Mouse (Mus musculus): ENCODE measurements at regions not wholly inside any gene's neighbourhood (a gene's known extent, or its start where the extent isn't known, plus 50 kb on each side); places are given as distances from the start of the nearest gene placed in this dataset.

GRCm38 (mm10) chr13:6235394-6235793 lies 312.6 kb upstream of the Pitrm1 start:
- no peaks in the 10 kb centered on the region for H3K4me1 ChIP-seq (replicated peaks)
- H3K27ac ChIP-seq (replicated peaks) = no peak overlapping the region
- H3K9ac ChIP-seq = no peak overlapping the region
- no peak overlapping the region for H3K4me3 ChIP-seq (replicated peaks)
- 48% methylated on average over 1 of the region's 1 CpGs for WGBS (ENCODE audit: insufficient replicate concordance)
- H3K27me3 ChIP-seq = no peaks in the 10 kb centered on the region
- H3K9me3 ChIP-seq (replicated peaks) = no peaks in the 10 kb centered on the region
- H3K36me3 ChIP-seq (replicated peaks) = no peaks in the 10 kb centered on the region
- no peak for ATAC-seq (ENCODE audit: insufficient read depth)
- H3K4me2 ChIP-seq = no peak overlapping the region

GRCm38 (mm10) chr13:6236503-6236902 lies 311.4 kb upstream of the Pitrm1 start:
- H3K27ac ChIP-seq (replicated peaks) = no peak overlapping the region
- 67% methylated on average over 8 of the region's 8 CpGs for WGBS (ENCODE audit: insufficient replicate concordance)
- no peaks in the 10 kb centered on the region for H3K36me3 ChIP-seq (replicated peaks)
- no peak overlapping the region for H3K9ac ChIP-seq
- ATAC-seq (ENCODE audit: insufficient read depth) = no peak
- no peak overlapping the region for H3K4me3 ChIP-seq (replicated peaks)
- H3K27me3 ChIP-seq = no peaks in the 10 kb centered on the region
- no peak overlapping the region for H3K4me2 ChIP-seq
- no peaks in the 10 kb centered on the region for H3K9me3 ChIP-seq (replicated peaks)
- H3K4me1 ChIP-seq (replicated peaks) = no peaks in the 10 kb centered on the region

GRCm38 (mm10) chr13:6237201-6237600 lies 310.7 kb upstream of the Pitrm1 start:
- Histone ChIP-seq H3K4me2 (no peak overlapping the region), H3K36me3 (replicated peaks) (no peaks in the 10 kb centered on the region), H3K27me3 (no peaks in the 10 kb centered on the region), H3K4me1 (replicated peaks) (no peaks in the 10 kb centered on the region), H3K4me3 (replicated peaks) (no peak overlapping the region), H3K9me3 (replicated peaks) (no peaks in the 10 kb centered on the region), H3K9ac (no peak overlapping the region), H3K27ac (replicated peaks) (no peak overlapping the region)
- 41% methylated on average over 3 of the region's 3 CpGs for WGBS (ENCODE audit: insufficient replicate concordance)
- no peak for ATAC-seq (ENCODE audit: insufficient read depth)

- Histone ChIP-seq H3K4me3 (replicated peaks) (no peak overlapping the region), H3K27me3 (no peaks in the 10 kb centered on the region), H3K9ac (no peak overlapping the region), H3K4me1 (replicated peaks) (no peaks in the 10 kb centered on the region), H3K36me3 (replicated peaks) (no peaks in the 10 kb centered on the region), H3K27ac (replicated peaks) (no peak overlapping the region), H3K9me3 (replicated peaks) (no peaks in the 10 kb centered on the region), H3K4me2 (no peak overlapping the region)
- no peak for ATAC-seq (ENCODE audit: insufficient read depth)
- 32% methylated on average over 3 of the region's 3 CpGs for WGBS (ENCODE audit: insufficient replicate concordance)
Observed at GRCm38 (mm10) chr13:6240855-6241254, 307.1 kb upstream of the Pitrm1 start.

GRCm38 (mm10) chr13:6241472-6242123 lies 306.4 kb upstream of the Pitrm1 start:
- H3K9ac ChIP-seq = no peak overlapping the region
- no peak for ATAC-seq (ENCODE audit: insufficient read depth)
- no peak overlapping the region for H3K4me2 ChIP-seq
- H3K9me3 ChIP-seq (replicated peaks) = no peaks in the 10 kb centered on the region
- no peaks in the 10 kb centered on the region for H3K36me3 ChIP-seq (replicated peaks)
- H3K4me1 ChIP-seq (replicated peaks) = no peaks in the 10 kb centered on the region
- H3K27me3 ChIP-seq = no peaks in the 10 kb centered on the region
- H3K4me3 ChIP-seq (replicated peaks) = no peak overlapping the region
- H3K27ac ChIP-seq (replicated peaks) = no peak overlapping the region
- 31% methylated on average over 5 of the region's 5 CpGs for WGBS (ENCODE audit: insufficient replicate concordance)

GRCm38 (mm10) chr13:6250106-6250505 lies 297.8 kb upstream of the Pitrm1 start:
- Histone ChIP-seq H3K27ac (replicated peaks) (no peak overlapping the region), H3K4me2 (no peak overlapping the region), H3K9ac (no peak overlapping the region), H3K27me3 (no peaks in the 10 kb centered on the region), H3K36me3 (replicated peaks) (no peaks in the 10 kb centered on the region), H3K4me3 (replicated peaks) (no peak overlapping the region), H3K9me3 (replicated peaks) (no peaks in the 10 kb centered on the region), H3K4me1 (replicated peaks) (no peaks in the 10 kb centered on the region)
- WGBS (ENCODE audit: insufficient replicate concordance) = 65% methylated on average over 3 of the region's 3 CpGs
- ATAC-seq (ENCODE audit: insufficient read depth) = no peak

GRCm38 (mm10) chr13:6251025-6251862 lies 296.7 kb upstream of the Pitrm1 start:
- Histone ChIP-seq H3K36me3 (replicated peaks) (no peaks in the 10 kb centered on the region), H3K4me2 (no peak overlapping the region), H3K4me3 (replicated peaks) (no peak overlapping the region), H3K9me3 (replicated peaks) (no peaks in the 10 kb centered on the region), H3K9ac (no peak overlapping the region), H3K27me3 (no peaks in the 10 kb centered on the region), H3K4me1 (replicated peaks) (no peaks in the 10 kb centered on the region), H3K27ac (replicated peaks) (no peak overlapping the region)
- no peak for ATAC-seq (ENCODE audit: insufficient read depth)
- 44% methylated on average over 4 of the region's 4 CpGs for WGBS (ENCODE audit: insufficient replicate concordance)

GRCm38 (mm10) chr13:6252100-6252499 lies 295.8 kb upstream of the Pitrm1 start:
- Histone ChIP-seq H3K4me1 (replicated peaks) (no peaks in the 10 kb centered on the region), H3K4me2 (no peak overlapping the region), H3K27me3 (no peaks in the 10 kb centered on the region), H3K4me3 (replicated peaks) (no peak overlapping the region), H3K9me3 (replicated peaks) (no peaks in the 10 kb centered on the region), H3K36me3 (replicated peaks) (no peaks in the 10 kb centered on the region), H3K9ac (no peak overlapping the region), H3K27ac (replicated peaks) (no peak overlapping the region)
- ATAC-seq (ENCODE audit: insufficient read depth) = no peak
- 21% methylated on average over 3 of the region's 3 CpGs for WGBS (ENCODE audit: insufficient replicate concordance)

GRCm38 (mm10) chr13:6255303-6255702 lies 292.6 kb upstream of the Pitrm1 start:
- H3K9me3 ChIP-seq (replicated peaks) = no peaks in the 10 kb centered on the region
- no peaks in the 10 kb centered on the region for H3K27me3 ChIP-seq
- H3K27ac ChIP-seq (replicated peaks) = no peak overlapping the region
- H3K4me3 ChIP-seq (replicated peaks) = no peak overlapping the region
- no peaks in the 10 kb centered on the region for H3K36me3 ChIP-seq (replicated peaks)
- no peak for ATAC-seq (ENCODE audit: insufficient read depth)
- H3K4me1 ChIP-seq (replicated peaks) = no peaks in the 10 kb centered on the region
- no peak overlapping the region for H3K9ac ChIP-seq
- H3K4me2 ChIP-seq = no peak overlapping the region
- 62% methylated on average over 5 of the region's 5 CpGs for WGBS (ENCODE audit: insufficient replicate concordance)

GRCm38 (mm10) chr13:6255728-6256496 lies 292.0 kb upstream of the Pitrm1 start:
- no peak overlapping the region for H3K27ac ChIP-seq (replicated peaks)
- no peak; the same call in 1 of the 2 replicates for ATAC-seq (ENCODE audit: insufficient read depth)

GRCm38 (mm10) chr13:6258456-6258855 lies 289.5 kb upstream of the Pitrm1 start:
- H3K27ac ChIP-seq (replicated peaks) = no peak overlapping the region
- 49% methylated on average over 1 of the region's 1 CpGs for WGBS (ENCODE audit: insufficient replicate concordance)
- H3K9me3 ChIP-seq (replicated peaks) = no peaks in the 10 kb centered on the region
- no peaks in the 10 kb centered on the region for H3K36me3 ChIP-seq (replicated peaks)
- H3K4me1 ChIP-seq (replicated peaks) = no peaks in the 10 kb centered on the region
- H3K4me3 ChIP-seq (replicated peaks) = no peak overlapping the region
- H3K27me3 ChIP-seq = no peaks in the 10 kb centered on the region
- no peak for ATAC-seq (ENCODE audit: insufficient read depth)
- no peak overlapping the region for H3K9ac ChIP-seq
- H3K4me2 ChIP-seq = no peak overlapping the region

More at GRCm38 (mm10) chr13:6255728-6256496, 292.0 kb upstream of the Pitrm1 start:
- no peaks in the 10 kb centered on the region for H3K36me3 ChIP-seq (replicated peaks)
- H3K9ac ChIP-seq = no peak overlapping the region
- H3K27me3 ChIP-seq = no peaks in the 10 kb centered on the region
- H3K4me2 ChIP-seq = no peak overlapping the region
- H3K9me3 ChIP-seq (replicated peaks) = no peaks in the 10 kb centered on the region
- H3K4me1 ChIP-seq (replicated peaks) = no peaks in the 10 kb centered on the region
- no peak overlapping the region for H3K4me3 ChIP-seq (replicated peaks)

All from liver, embryonic 15.5 days (tissue).